Mouse (Mus musculus) liver, embryonic 13.5 days (tissue): ENCODE results near the gene Pkd2. TPM values are rescaled to one million over a fixed set of nuclear protein-coding genes. Genes with fewer than 3 reads are reported as not detected.

Experiments
- ATAC-seq: fragments of 200-750 bp; cut with Nextera tagmentation; 2 replicates; pipeline ENCODE4 v1.8.0; 2017; ENCODE audit warnings: low read depth, mild to moderate bottlenecking, moderate number of reproducible peaks, moderate library complexity
- DNase-seq: peaks from one replicate; pipeline ENCODE4 v3.0.0; 2022
- H3K27ac ChIP-seq: fragments of 300-500 bp; sonication (generic); 2 replicates; pipeline ENCODE4 v1.5.1; 2015; ENCODE audit warnings: moderate library complexity, mild to moderate bottlenecking, inconsistent platforms
- H3K27me3 ChIP-seq: fragments of 300-500 bp; sonication (generic); 2 replicates; pipeline ENCODE4 v1.6.1; 2015; ENCODE audit warnings: mild to moderate bottlenecking, inconsistent platforms
- H3K36me3 ChIP-seq: fragments of 300-500 bp; sonication (generic); 2 replicates; pipeline ENCODE4 v1.6.1; 2015; ENCODE audit warnings: mild to moderate bottlenecking, inconsistent platforms
- H3K4me1 ChIP-seq: fragments of 300-500 bp; sonication (generic); replicated peaks from 2 replicates; pipeline ENCODE4 v1.6.1; 2015; ENCODE audit warnings: inconsistent platforms
- H3K4me2 ChIP-seq: fragments of 300-500 bp; sonication (generic); 2 replicates; pipeline ENCODE4 v1.6.1; 2015; ENCODE audit warnings: inconsistent platforms, mild to moderate bottlenecking, moderate library complexity
- H3K4me3 ChIP-seq: fragments of 300-500 bp; sonication (generic); replicated peaks from 2 replicates; pipeline ENCODE4 v1.5.1; 2015; ENCODE audit warnings: mild to moderate bottlenecking, inconsistent platforms
- H3K9ac ChIP-seq: fragments of 300-500 bp; sonication (generic); 2 replicates; pipeline ENCODE4 v1.6.1; 2015; ENCODE audit warnings: mild to moderate bottlenecking, inconsistent platforms
- H3K9me3 ChIP-seq: fragments of 300-500 bp; sonication (generic); replicated peaks from 2 replicates; pipeline ENCODE4 v1.6.1; 2016; ENCODE audit warnings: inconsistent platforms
- WGBS: fragments of 180-500 bp; shearing (Covaris S2); methylation state at CpG from one replicate; pipeline ENCODE4 v1.1.7; 2015; ENCODE audit not compliant: insufficient replicate concordance; 5-methylcytosine and 5-hydroxymethylcytosine counted together
- polyA plus RNA-seq: library from polyadenylated mRNA; unstranded; fragments of >200 nt; fragmentation: Nextera tagmentation; extraction: Ambion mirVana; gene quantifications from 2 replicates; pipeline ENCODE4 v1.2.1, GENCODE M21; 2015

Gene Pkd2
- polyA plus RNA-seq, 1 experiment from 2014 or later: 0.96 TPM

- Histone ChIP-seq H3K4me3 (no peak overlapping the region), H3K4me2 (no peak overlapping the region), H3K9me3 (no peaks in the 10 kb centered on the region), H3K27ac (no peak overlapping the region), H3K36me3 (peaks cover 9% of the 10 kb centered on the region), H3K4me1 (no peaks in the 10 kb centered on the region), H3K27me3 (no peaks in the 10 kb centered on the region), H3K9ac (no peak overlapping the region)
- ATAC-seq (no peak), DNase-seq (no peak)
- 87% methylated on average over 16 of the region's 16 CpGs for WGBS
Measured at GRCm38 (mm10) chr5:104466816-104467215, 7.6 kb downstream of the Pkd2 start.

DNA sequence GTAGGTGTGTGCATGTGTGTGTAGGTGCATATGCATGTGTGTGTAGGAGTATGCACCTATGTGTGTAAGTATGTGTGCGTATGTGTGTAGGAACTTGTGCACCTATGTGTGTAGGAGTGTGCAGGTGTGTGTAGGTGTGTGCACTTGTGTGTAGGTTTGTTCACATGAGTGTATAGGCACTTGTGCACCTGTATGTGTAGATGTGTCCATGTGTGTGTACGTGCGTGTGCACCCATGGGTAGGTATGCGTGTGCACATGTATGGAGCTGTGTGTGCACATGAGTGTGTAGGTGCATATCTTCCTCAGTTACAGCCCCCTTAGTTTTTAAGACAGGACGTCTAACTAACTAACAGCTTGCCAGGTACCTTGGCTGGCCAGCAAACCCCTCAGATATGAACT lies 9.3 kb downstream of the Pkd2 start:
- Histone ChIP-seq H3K4me2 (no peak overlapping the region), H3K9ac (no peak overlapping the region), H3K27ac (no peak overlapping the region), H3K36me3 (peaks cover 9% of the 10 kb centered on the region), H3K9me3 (no peaks in the 10 kb centered on the region), H3K4me3 (no peak overlapping the region), H3K27me3 (no peaks in the 10 kb centered on the region), H3K4me1 (no peaks in the 10 kb centered on the region)
- DNase-seq (no peak), ATAC-seq (no peak)
- 77% methylated on average over 5 of the region's 5 CpGs for whole genome bisulfite sequencing

- Histone ChIP-seq H3K4me3 (no peak overlapping the region), H3K4me2 (no peak overlapping the region), H3K27ac (no peak overlapping the region), H3K36me3 (peaks cover 6% of the 10 kb centered on the region; the same call in 1 of the 2 replicates), H3K4me1 (no peaks in the 10 kb centered on the region), H3K9ac (no peak overlapping the region), H3K27me3 (no peaks in the 10 kb centered on the region), H3K9me3 (no peaks in the 10 kb centered on the region)
- ATAC-seq (no peak), DNase-seq (no peak)
- 69% methylated on average over 5 of the region's 5 CpGs for WGBS
Measured at GRCm38 (mm10) chr5:104470981-104471391, 11.7 kb downstream of the Pkd2 start.

DNA sequence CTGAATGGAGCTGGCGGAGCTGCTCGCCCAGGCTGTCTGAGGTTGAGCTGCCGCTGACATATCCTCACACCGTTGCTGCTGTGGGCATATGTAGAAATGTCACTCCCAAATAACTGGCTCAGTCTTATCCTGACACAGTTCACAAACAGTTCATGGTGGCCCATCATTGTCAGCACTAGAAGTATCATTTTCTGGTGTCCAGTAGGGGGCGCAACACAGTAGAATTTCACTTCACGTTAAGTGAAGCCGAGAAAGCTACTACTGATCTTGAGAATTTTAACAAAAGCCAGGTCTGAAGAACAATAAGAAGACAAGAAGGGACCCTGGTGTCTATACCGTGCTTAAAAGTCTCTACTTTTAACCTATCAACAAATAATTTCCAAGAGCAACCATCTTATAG lies 13.1 kb downstream of the Pkd2 start:
- DNase-seq: no peak
- Histone ChIP-seq H3K4me3 (no peak overlapping the region), H3K36me3 (no peaks in the 10 kb centered on the region; the same call in 1 of the 2 replicates), H3K4me2 (no peak overlapping the region), H3K27ac (no peak overlapping the region), H3K4me1 (no peaks in the 10 kb centered on the region), H3K27me3 (no peaks in the 10 kb centered on the region), H3K9me3 (no peaks in the 10 kb centered on the region), H3K9ac (no peak overlapping the region)
- 79% methylated on average over 8 of the region's 8 CpGs for WGBS
- ATAC-seq: no peak

DNA sequence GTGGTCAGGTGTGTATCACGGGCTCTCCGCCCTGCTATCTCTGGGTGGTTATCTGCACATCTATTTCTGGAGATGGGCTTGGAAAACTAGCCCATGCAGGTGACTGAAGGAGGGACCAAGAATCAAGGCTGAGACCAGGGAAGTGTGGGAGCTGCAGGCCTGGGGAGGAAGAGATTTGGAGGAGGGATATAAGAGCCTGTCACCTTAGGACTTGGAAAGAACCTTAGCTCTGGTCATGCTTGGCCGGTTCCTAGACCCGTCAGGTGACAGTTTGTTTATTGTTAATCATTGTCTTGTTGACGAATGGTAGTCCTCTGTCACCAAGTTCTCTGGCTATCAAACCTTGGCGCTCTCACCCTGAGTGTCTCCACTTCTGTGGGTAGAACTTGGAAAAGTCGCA lies 21.1 kb downstream of the Pkd2 start:
- Histone ChIP-seq H3K9ac (no peak overlapping the region), H3K27me3 (no peaks in the 10 kb centered on the region), H3K9me3 (no peaks in the 10 kb centered on the region), H3K4me3 (no peak overlapping the region), H3K36me3 (peaks cover 3% of the 10 kb centered on the region; the same call in 1 of the 2 replicates), H3K27ac (no peak overlapping the region), H3K4me1 (no peaks in the 10 kb centered on the region), H3K4me2 (no peak overlapping the region)
- ATAC-seq: no peak
- WGBS: 72% methylated on average over 7 of the region's 7 CpGs
- no peak for DNase-seq

DNA sequence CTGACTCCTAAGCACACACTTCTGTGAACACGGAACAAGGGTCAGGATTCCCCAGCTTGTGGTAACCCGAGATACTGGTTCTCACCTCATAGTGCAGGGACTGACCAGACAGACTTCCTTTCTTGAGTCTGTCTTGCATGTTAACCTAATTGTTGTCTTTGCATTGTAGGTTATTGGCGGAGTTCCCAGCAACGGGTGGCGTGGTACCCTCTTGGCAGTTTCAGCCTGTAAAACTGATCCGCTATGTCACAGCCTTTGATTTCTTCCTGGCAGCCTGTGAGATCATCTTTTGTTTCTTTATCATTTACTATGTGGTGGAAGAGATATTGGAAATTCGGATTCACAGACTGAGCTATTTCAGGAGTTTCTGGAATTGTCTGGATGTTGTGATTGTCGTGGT lies 23.6 kb downstream of the Pkd2 start:
- Histone ChIP-seq H3K36me3 (peaks cover 3% of the 10 kb centered on the region; the same call in 1 of the 2 replicates), H3K9me3 (no peaks in the 10 kb centered on the region), H3K4me2 (no peak overlapping the region), H3K4me1 (no peaks in the 10 kb centered on the region), H3K27me3 (no peaks in the 10 kb centered on the region), H3K9ac (no peak overlapping the region), H3K4me3 (no peak overlapping the region), H3K27ac (no peak overlapping the region)
- no peak for DNase-seq
- 72% methylated on average over 8 of the region's 8 CpGs for WGBS
- ATAC-seq: no peak

GRCm38 (mm10) chr5:104491561-104491960 lies 32.3 kb downstream of the Pkd2 start:
- H3K9ac ChIP-seq: no peak overlapping the region
- H3K4me3 ChIP-seq: no peak overlapping the region
- DNase-seq (no peak), ATAC-seq (no peak)
- no peak overlapping the region for H3K4me2 ChIP-seq
- no peaks in the 10 kb centered on the region for H3K27me3 ChIP-seq
- H3K36me3 ChIP-seq: no peaks in the 10 kb centered on the region
- WGBS: 66% methylated on average over 5 of the region's 5 CpGs
- no peaks in the 10 kb centered on the region for H3K9me3 ChIP-seq
- no peaks in the 10 kb centered on the region for H3K4me1 ChIP-seq
- H3K27ac ChIP-seq: no peak overlapping the region

- Histone ChIP-seq H3K27ac (no peak overlapping the region), H3K4me2 (no peak overlapping the region), H3K9me3 (no peaks in the 10 kb centered on the region), H3K36me3 (no peaks in the 10 kb centered on the region), H3K9ac (no peak overlapping the region), H3K4me3 (no peak overlapping the region), H3K27me3 (no peaks in the 10 kb centered on the region), H3K4me1 (peaks cover 10% of the 10 kb centered on the region)
- ATAC-seq: no peak
- WGBS: 81% methylated on average over 2 of the region's 2 CpGs
- no peak for DNase-seq
Measured at GRCm38 (mm10) chr5:104504883-104505282, 45.6 kb downstream of the Pkd2 start.

DNA sequence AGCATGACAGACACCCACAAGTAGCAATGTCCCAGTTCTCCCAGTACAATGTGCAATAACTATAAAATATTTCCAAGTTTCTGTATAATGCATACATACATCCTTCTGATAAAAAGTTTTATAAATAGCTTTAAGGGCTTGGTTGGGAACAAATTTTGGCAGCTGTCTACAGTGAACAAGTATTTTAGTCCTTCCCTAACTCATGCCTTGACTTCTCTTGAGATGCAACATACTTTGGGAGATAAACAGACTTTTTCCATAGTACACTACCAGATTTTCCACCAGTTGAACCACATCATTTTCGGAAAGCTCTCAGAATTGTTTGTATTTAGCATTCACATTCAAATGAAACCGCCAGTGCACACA lies 48.6 kb downstream of the Pkd2 start:
- Histone ChIP-seq H3K4me1 (peaks cover 16% of the 10 kb centered on the region), H3K4me3 (peak overlapping the region; percentile 73), H3K27ac (no peak overlapping the region), H3K9me3 (no peaks in the 10 kb centered on the region), H3K9ac (peak overlapping the region; percentile 36), H3K27me3 (no peaks in the 10 kb centered on the region), H3K4me2 (peak overlapping the region; percentile 68), H3K36me3 (no peaks in the 10 kb centered on the region)
- ATAC-seq (no peak), DNase-seq (no peak)
- WGBS: 3% methylated on average over 2 of the region's 2 CpGs

DNA sequence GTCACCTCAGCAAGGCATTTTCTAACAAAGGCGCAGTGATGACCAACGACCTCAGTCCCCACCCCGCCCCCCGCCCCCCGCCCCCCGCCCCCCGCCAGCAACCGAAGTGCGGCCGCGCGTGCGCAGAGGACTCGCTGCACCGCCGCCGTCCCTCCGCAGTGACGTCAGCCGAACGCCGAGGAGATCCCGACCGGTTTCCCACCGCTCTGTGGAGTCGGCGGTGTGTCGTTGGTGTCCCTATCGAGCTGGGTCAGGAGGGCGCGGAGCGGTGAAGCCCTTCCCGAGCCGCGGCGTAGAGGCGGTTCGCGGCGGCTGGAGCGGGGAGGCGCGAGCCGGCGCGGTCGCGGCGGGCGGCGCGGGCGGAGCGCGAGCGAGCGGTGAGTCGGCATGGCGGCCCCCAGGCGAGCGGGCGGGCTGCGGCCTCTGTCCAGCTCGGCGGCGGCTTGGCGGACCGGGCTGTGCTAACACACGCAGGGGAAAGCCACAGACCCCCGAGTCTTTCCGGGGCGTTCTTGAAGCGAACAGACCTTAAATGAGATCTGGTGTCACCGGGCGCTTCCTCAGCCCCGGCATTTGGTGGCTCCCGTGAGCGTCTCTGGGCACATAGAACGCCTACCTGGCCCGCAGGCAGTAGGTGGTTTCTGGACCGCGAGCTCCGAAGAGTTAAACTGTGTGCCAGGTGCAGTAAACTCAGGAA lies 49.1 kb downstream of the Pkd2 start, which contains the start of gene BC005561:
Gene BC005561, plus strand, starts transcription at position 158 of the 697 bp plus-strand sequence.
- under 1% methylated on average over 75 of the region's 83 CpGs for WGBS
- peak within 1 kb of the TSS; percentile 73 for H3K4me3 ChIP-seq
- DNase-seq (peak; percentile 68), ATAC-seq (peak; percentile 92)
- H3K4me1 ChIP-seq: peaks cover 16% of the 10 kb centered on the region
- peak within 1 kb of the TSS; percentile 81 for H3K27ac ChIP-seq
- peak within 1 kb of the TSS; percentile 82 for H3K9ac ChIP-seq
- no peaks in the 10 kb centered on the region for H3K27me3 ChIP-seq
- H3K4me2 ChIP-seq: peak within 1 kb of the TSS; percentile 68
- peaks cover 4% of the 10 kb centered on the region; the same call in 1 of the 2 replicates for H3K36me3 ChIP-seq
- no peaks in the 10 kb centered on the region for H3K9me3 ChIP-seq

DNA sequence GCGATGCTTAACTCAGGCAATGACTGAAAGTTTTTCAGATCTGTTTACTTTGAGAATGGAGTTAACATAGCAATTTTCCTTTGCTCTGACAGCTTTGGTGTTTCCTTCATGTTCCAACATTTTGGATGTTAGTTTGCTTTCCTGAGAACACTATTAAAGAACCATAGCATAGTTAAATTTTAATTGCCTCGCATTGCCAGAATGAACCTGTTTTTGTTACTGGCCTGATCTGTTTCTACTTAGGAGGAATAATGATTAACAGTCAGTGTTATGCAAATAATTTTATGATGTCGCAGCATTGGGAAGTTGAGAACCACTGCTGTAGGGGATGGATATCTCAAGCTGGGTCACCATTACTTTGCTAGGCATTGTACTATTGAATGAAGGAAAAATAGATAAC lies 52.0 kb downstream of the Pkd2 start:
- Histone ChIP-seq H3K4me2 (no peak overlapping the region), H3K9ac (no peak overlapping the region), H3K9me3 (0 out of 2 replicates have a peak, but pooled peaks cover 6% of the 10 kb centered on the region), H3K27me3 (no peaks in the 10 kb centered on the region), H3K27ac (no peak overlapping the region), H3K4me1 (peaks cover 16% of the 10 kb centered on the region), H3K4me3 (no peak overlapping the region), H3K36me3 (peaks cover 18% of the 10 kb centered on the region)
- ATAC-seq (no peak), DNase-seq (no peak)
- 84% methylated on average over 3 of the region's 3 CpGs for WGBS

DNA sequence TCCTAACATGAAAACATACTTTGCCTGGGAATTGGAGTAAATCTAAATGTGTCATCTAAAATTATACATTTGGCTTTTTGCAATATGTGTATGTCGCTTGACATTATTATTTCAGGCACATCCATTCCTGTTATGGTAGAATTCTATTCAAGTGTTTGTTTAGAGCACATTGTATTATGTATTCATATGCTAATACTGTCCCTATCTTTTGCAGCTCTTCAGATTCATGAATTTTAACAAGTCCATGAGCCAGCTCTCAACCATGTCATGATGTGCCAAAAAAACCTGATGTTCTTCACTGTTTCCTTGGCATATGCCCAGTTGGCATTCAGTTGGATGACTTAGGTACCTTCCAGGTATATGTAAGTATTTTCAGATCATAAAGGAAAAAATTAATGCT lies 79.4 kb downstream of the Pkd2 start:
- Histone ChIP-seq H3K27ac (no peak overlapping the region), H3K36me3 (peaks cover 39% of the 10 kb centered on the region), H3K4me2 (no peak overlapping the region), H3K27me3 (no peaks in the 10 kb centered on the region), H3K4me1 (no peaks in the 10 kb centered on the region), H3K9ac (no peak overlapping the region), H3K9me3 (no peaks in the 10 kb centered on the region), H3K4me3 (no peak overlapping the region)
- ATAC-seq (no peak), DNase-seq (no peak)
- WGBS: 74% methylated on average over 1 of the region's 1 CpGs
